Mouse (Mus musculus) forebrain, embryonic 10.5 days (tissue): Measurements from ENCODE around the gene Zfp710. TPM values are rescaled to one million over a fixed set of nuclear protein-coding genes. Genes with fewer than 3 reads are reported as not detected.

Experiments
- DNase-seq: peaks from one replicate; pipeline ENCODE4 v3.0.0-alpha.2; 2017; ENCODE audit warnings: low spot score; ENCODE audit errors: extremely low spot score
- H3K27ac ChIP-seq: fragments of 300-500 bp; sonication (generic); 2 replicates; pipeline ENCODE4 v1.5.1; 2016; ENCODE audit warnings: mild to moderate bottlenecking
- H3K27me3 ChIP-seq: fragments of 300-500 bp; sonication (generic); 2 replicates; pipeline ENCODE4 v1.6.1; 2016; ENCODE audit warnings: mild to moderate bottlenecking; ENCODE audit not compliant: poor library complexity, severe bottlenecking
- H3K36me3 ChIP-seq: fragments of 300-500 bp; sonication (generic); replicated peaks from 2 replicates; pipeline ENCODE4 v1.6.1; 2016; ENCODE audit warnings: mild to moderate bottlenecking, moderate library complexity
- H3K4me1 ChIP-seq: fragments of 300-500 bp; sonication (generic); 2 replicates; pipeline ENCODE4 v1.6.1; 2016
- H3K4me3 ChIP-seq: fragments of 300-500 bp; sonication (generic); 2 replicates; pipeline ENCODE4 v1.5.1; 2016; ENCODE audit warnings: mild to moderate bottlenecking, moderate library complexity
- H3K9me3 ChIP-seq: fragments of 300-500 bp; sonication (generic); 2 replicates; pipeline ENCODE4 v1.6.1; 2016; ENCODE audit warnings: mild to moderate bottlenecking, moderate library complexity
- WGBS: fragments of 180-500 bp; shearing (Covaris S2); methylation state at CpG from one replicate; pipeline ENCODE4 v1.1.7; 2016; 5-methylcytosine and 5-hydroxymethylcytosine counted together
- polyA plus RNA-seq: library from polyadenylated mRNA; unstranded; fragments of >200 nt; fragmentation: Nextera tagmentation; extraction: Ambion mirVana; gene quantifications from 2 replicates; pipeline ENCODE4 v1.2.1, GENCODE M21; 2016

Gene Zfp710
- polyA plus RNA-seq, 1 experiment from 2014 or later = 33.3 TPM

GRCm38 (mm10) chr7:80078792-80079301 lies 54.2 kb downstream of the Zfp710 start:
- DNase-seq = peak; percentile 40
- H3K27me3 ChIP-seq = no peaks in the 10 kb centered on the region
- peaks cover 72% of the 10 kb centered on the region for H3K4me1 ChIP-seq
- H3K36me3 ChIP-seq = peaks cover 33% of the 10 kb centered on the region
- H3K27ac ChIP-seq = peak overlapping the region; percentile 81
- 53% methylated on average over 14 of the region's 14 CpGs for WGBS
- H3K9me3 ChIP-seq = no peaks in the 10 kb centered on the region
- no peak overlapping the region for H3K4me3 ChIP-seq

- Histone ChIP-seq H3K4me3 (no peak overlapping the region), H3K36me3 (peaks cover 63% of the 10 kb centered on the region), H3K9me3 (no peaks in the 10 kb centered on the region), H3K27ac (peak overlapping the region; percentile 60; the same call in 1 of the 2 replicates), H3K4me1 (peaks cover 47% of the 10 kb centered on the region), H3K27me3 (no peaks in the 10 kb centered on the region)
- 95% methylated on average over 42 of the region's 42 CpGs for WGBS
- DNase-seq = no peak
Measured at GRCm38 (mm10) chr7:80081586-80082554, 57.3 kb downstream of the Zfp710 start.

- Histone ChIP-seq H3K27me3 (no peaks in the 10 kb centered on the region), H3K27ac (no peak overlapping the region; the same call in 1 of the 2 replicates), H3K4me1 (peaks cover 22% of the 10 kb centered on the region), H3K9me3 (no peaks in the 10 kb centered on the region), H3K36me3 (peaks cover 89% of the 10 kb centered on the region), H3K4me3 (no peak overlapping the region)
- peak; percentile 77 for DNase-seq
- 63% methylated on average over 7 of the region's 7 CpGs for WGBS
Measured at GRCm38 (mm10) chr7:80084484-80084931, 59.9 kb downstream of the Zfp710 start.

GRCm38 (mm10) chr7:80085970-80086715 lies 61.5 kb downstream of the Zfp710 start:
- DNase-seq = no peak
- Histone ChIP-seq H3K4me1 (0 out of 2 replicates have a peak, but pooled peaks cover 9% of the 10 kb centered on the region), H3K4me3 (no peak overlapping the region), H3K36me3 (peaks cover 99% of the 10 kb centered on the region), H3K27me3 (no peaks in the 10 kb centered on the region), H3K9me3 (no peaks in the 10 kb centered on the region), H3K27ac (0 out of 2 replicates have a peak overlapping the region, but pooled peaks have one; percentile 20)
- 90% methylated on average over 33 of the region's 33 CpGs for WGBS

GRCm38 (mm10) chr7:80088191-80088590 lies 63.6 kb downstream of the Zfp710 start:
- H3K4me3 ChIP-seq = no peak overlapping the region
- peaks cover 99% of the 10 kb centered on the region for H3K36me3 ChIP-seq
- 0 out of 2 replicates have a peak, but pooled peaks cover 9% of the 10 kb centered on the region for H3K4me1 ChIP-seq
- 90% methylated on average over 9 of the region's 9 CpGs for WGBS
- H3K9me3 ChIP-seq = no peaks in the 10 kb centered on the region
- H3K27me3 ChIP-seq = no peaks in the 10 kb centered on the region
- no peak for DNase-seq
- H3K27ac ChIP-seq = no peak overlapping the region

- H3K27ac ChIP-seq = 0 out of 2 replicates have a peak overlapping the region, but pooled peaks have one; percentile 1
- H3K27me3 ChIP-seq = no peaks in the 10 kb centered on the region
- H3K36me3 ChIP-seq = peaks cover 100% of the 10 kb centered on the region
- DNase-seq = no peak
- 88% methylated on average over 18 of the region's 18 CpGs for WGBS
- no peaks in the 10 kb centered on the region for H3K9me3 ChIP-seq
- H3K4me1 ChIP-seq = 0 out of 2 replicates have a peak, but pooled peaks cover 9% of the 10 kb centered on the region
- no peak overlapping the region for H3K4me3 ChIP-seq
Measured at GRCm38 (mm10) chr7:80090191-80091003, 65.8 kb downstream of the Zfp710 start.

GRCm38 (mm10) chr7:80091004-80091865 lies 66.6 kb downstream of the Zfp710 start:
- H3K27ac ChIP-seq = 0 out of 2 replicates have a peak overlapping the region, but pooled peaks have one; percentile 1
- peaks cover 100% of the 10 kb centered on the region for H3K36me3 ChIP-seq
- 68% methylated on average over 13 of the region's 13 CpGs for WGBS
- no peaks in the 10 kb centered on the region for H3K27me3 ChIP-seq
- no peak for DNase-seq
- H3K9me3 ChIP-seq = no peaks in the 10 kb centered on the region
- H3K4me3 ChIP-seq = no peak overlapping the region
- H3K4me1 ChIP-seq = 0 out of 2 replicates have a peak, but pooled peaks cover 6% of the 10 kb centered on the region

- 0 out of 2 replicates have a peak, but pooled peaks cover 3% of the 10 kb centered on the region for H3K4me1 ChIP-seq
- H3K9me3 ChIP-seq = no peaks in the 10 kb centered on the region
- H3K27ac ChIP-seq = no peak overlapping the region
- WGBS = 80% methylated on average over 4 of the region's 4 CpGs
- no peak overlapping the region for H3K4me3 ChIP-seq
- no peaks in the 10 kb centered on the region for H3K27me3 ChIP-seq
- H3K36me3 ChIP-seq = peaks cover 100% of the 10 kb centered on the region
- no peak for DNase-seq
Measured at GRCm38 (mm10) chr7:80091866-80092210, 67.2 kb downstream of the Zfp710 start.

- Histone ChIP-seq H3K27ac (no peak overlapping the region), H3K4me3 (no peak overlapping the region), H3K36me3 (peaks cover 100% of the 10 kb centered on the region), H3K4me1 (0 out of 2 replicates have a peak, but pooled peaks cover 3% of the 10 kb centered on the region), H3K27me3 (no peaks in the 10 kb centered on the region), H3K9me3 (no peaks in the 10 kb centered on the region)
- WGBS = 90% methylated on average over 9 of the region's 9 CpGs
- DNase-seq = no peak
Measured at GRCm38 (mm10) chr7:80092351-80093046, 67.9 kb downstream of the Zfp710 start.

GRCm38 (mm10) chr7:80094481-80094880 lies 69.9 kb downstream of the Zfp710 start:
- H3K36me3 ChIP-seq = peaks cover 100% of the 10 kb centered on the region
- H3K4me1 ChIP-seq = 0 out of 2 replicates have a peak, but pooled peaks cover 3% of the 10 kb centered on the region
- no peak overlapping the region for H3K27ac ChIP-seq
- no peaks in the 10 kb centered on the region for H3K27me3 ChIP-seq
- WGBS = 89% methylated on average over 5 of the region's 5 CpGs
- DNase-seq = no peak
- H3K9me3 ChIP-seq = no peaks in the 10 kb centered on the region
- no peak overlapping the region for H3K4me3 ChIP-seq
